Mouse (Mus musculus): Measurements from ENCODE around the gene Notch1. TPM values are rescaled to one million over a fixed set of nuclear protein-coding genes. Genes with fewer than 3 reads are reported as not detected.

The Notch1 gene
- polyA plus RNA-seq, 1 experiment from 2014 or later: 21.6 TPM

DNA sequence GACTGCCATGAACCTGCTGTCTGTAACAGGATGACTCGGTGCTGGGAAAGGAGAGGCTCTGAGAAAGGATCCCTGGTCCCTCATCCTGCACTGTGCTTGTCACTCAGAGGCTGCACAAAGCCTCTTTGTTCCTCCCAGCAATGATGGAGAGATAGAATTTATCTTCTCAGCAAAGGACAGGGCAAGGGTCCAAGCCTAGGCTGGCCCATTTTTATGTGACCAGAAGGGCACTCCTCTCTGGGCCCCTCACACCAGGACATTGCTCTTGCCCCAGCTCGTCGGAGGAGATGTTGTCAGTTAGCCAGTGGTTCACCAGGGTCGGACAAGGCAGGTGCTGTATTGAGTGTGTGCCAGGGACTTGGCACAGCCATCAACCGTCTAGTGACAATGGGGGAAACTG lies 16.8 kb upstream of the Notch1 start:
- H3K4me1 ChIP-seq (ENCODE audit: control insufficient read depth in 2 of 2, insufficient read depth in 2 of 2, low read length in 2 of 2): peaks cover 3 to 7% of the 10 kb centered on the region in 2 experiments; a peak in 3 of 4 replicates
- H3K9ac ChIP-seq (ENCODE audit: low read length): no peak overlapping the region
- H3K4me3 ChIP-seq (ENCODE audit: control insufficient read depth in 1 of 2, insufficient read depth in 1 of 2, low read depth in 1 of 2, low read length in 2 of 2): no peak overlapping the region
- ATAC-seq (ENCODE audit: insufficient number of reproducible peaks, insufficient read depth, low FRiP score, low read depth): no peak
- H3K27me3 ChIP-seq (ENCODE audit: control insufficient read depth, insufficient read depth, low read length): no peaks in the 10 kb centered on the region
- no peak overlapping the region for H3K4me2 ChIP-seq (ENCODE audit: low read length)
- no peaks in the 10 kb centered on the region for H3K9me3 ChIP-seq (ENCODE audit: control insufficient read depth, low read length)
- no peak overlapping the region for H3K27ac ChIP-seq (replicated peaks in 1 of 2; ENCODE audit: control insufficient read depth in 1 of 2, insufficient read depth in 1 of 2, low read depth in 2 of 2, low read length in 2 of 2)
- WGBS: 42% methylated on average over 5 of the region's 5 CpGs
- H3K36me3 ChIP-seq (ENCODE audit: control insufficient read depth, insufficient read depth, low read length): no peaks in the 10 kb centered on the region

DNA sequence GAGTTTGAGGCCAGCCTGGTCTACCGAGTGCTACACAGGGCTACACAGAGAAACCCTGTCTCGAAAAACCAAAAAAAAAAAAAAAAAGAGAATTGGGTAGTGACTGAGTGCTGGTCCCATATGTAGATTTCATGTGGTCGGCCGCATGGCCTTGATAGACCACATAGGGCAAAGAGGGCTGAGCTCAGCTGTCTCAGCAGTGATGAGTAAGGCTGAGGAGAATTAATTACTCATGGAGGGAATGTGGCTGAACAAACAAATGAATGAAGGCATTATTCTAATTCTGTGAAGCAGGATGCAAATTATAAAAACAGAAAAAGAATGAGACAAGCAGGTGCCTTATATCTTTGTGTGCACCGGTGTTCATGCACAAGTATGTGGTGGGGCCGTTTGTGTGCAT lies 15.4 kb upstream of the Notch1 start:
- Histone ChIP-seq H3K4me1 (ENCODE audit: control insufficient read depth in 2 of 2, insufficient read depth in 2 of 2, low read length in 2 of 2) (peaks cover 7 to 8% of the 10 kb centered on the region in 2 experiments; a peak in 3 of 4 replicates), H3K27ac (replicated peaks in 1 of 2; ENCODE audit: control insufficient read depth in 1 of 2, insufficient read depth in 1 of 2, low read depth in 2 of 2, low read length in 2 of 2) (no peak overlapping the region), H3K27me3 (ENCODE audit: control insufficient read depth, insufficient read depth, low read length) (no peaks in the 10 kb centered on the region), H3K9me3 (ENCODE audit: control insufficient read depth, low read length) (no peaks in the 10 kb centered on the region), H3K36me3 (ENCODE audit: control insufficient read depth, insufficient read depth, low read length) (no peaks in the 10 kb centered on the region), H3K4me2 (ENCODE audit: low read length) (no peak overlapping the region), H3K9ac (ENCODE audit: low read length) (no peak overlapping the region), H3K4me3 (ENCODE audit: control insufficient read depth in 1 of 2, insufficient read depth in 1 of 2, low read depth in 1 of 2, low read length in 2 of 2) (no peak overlapping the region)
- 88% methylated on average over 6 of the region's 6 CpGs for WGBS
- no peak for ATAC-seq (ENCODE audit: insufficient number of reproducible peaks, insufficient read depth, low FRiP score, low read depth)

DNA sequence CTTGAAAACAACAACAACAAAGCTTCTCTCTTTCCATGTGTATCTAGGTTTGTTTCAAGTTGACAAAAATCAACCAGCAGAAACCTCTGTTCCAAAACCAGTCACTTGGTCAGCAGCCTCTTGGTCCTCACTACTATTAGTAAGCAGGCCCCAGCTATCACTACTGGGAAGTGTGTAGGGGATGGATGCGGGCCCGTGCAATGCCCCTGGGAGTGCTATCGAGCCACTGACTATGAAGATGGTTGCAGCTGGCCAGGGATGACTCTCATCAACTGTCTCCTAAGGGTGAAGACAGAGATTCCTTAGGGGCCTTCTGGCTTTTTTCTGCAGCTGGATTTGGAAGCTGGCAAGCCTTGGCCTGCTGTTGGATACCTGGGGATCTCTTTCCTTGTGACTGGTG lies 13.4 kb upstream of the Notch1 start:
- no peaks in the 10 kb centered on the region for H3K27me3 ChIP-seq (ENCODE audit: control insufficient read depth, insufficient read depth, low read length)
- no peak overlapping the region for H3K27ac ChIP-seq (replicated peaks in 1 of 2; ENCODE audit: control insufficient read depth in 1 of 2, insufficient read depth in 1 of 2, low read depth in 2 of 2, low read length in 2 of 2)
- no peak overlapping the region for H3K4me2 ChIP-seq (ENCODE audit: low read length)
- no peaks in the 10 kb centered on the region for H3K36me3 ChIP-seq (ENCODE audit: control insufficient read depth, insufficient read depth, low read length)
- H3K9ac ChIP-seq (ENCODE audit: low read length): no peak overlapping the region
- WGBS: 50% methylated on average over 3 of the region's 3 CpGs
- H3K4me3 ChIP-seq (ENCODE audit: control insufficient read depth in 1 of 2, insufficient read depth in 1 of 2, low read depth in 1 of 2, low read length in 2 of 2): no peak overlapping the region
- H3K4me1 ChIP-seq (ENCODE audit: control insufficient read depth in 2 of 2, insufficient read depth in 2 of 2, low read length in 2 of 2): peaks cover 8 to 16% of the 10 kb centered on the region in 2 experiments
- no peaks in the 10 kb centered on the region for H3K9me3 ChIP-seq (ENCODE audit: control insufficient read depth, low read length)
- ATAC-seq (ENCODE audit: insufficient number of reproducible peaks, insufficient read depth, low FRiP score, low read depth): no peak

DNA sequence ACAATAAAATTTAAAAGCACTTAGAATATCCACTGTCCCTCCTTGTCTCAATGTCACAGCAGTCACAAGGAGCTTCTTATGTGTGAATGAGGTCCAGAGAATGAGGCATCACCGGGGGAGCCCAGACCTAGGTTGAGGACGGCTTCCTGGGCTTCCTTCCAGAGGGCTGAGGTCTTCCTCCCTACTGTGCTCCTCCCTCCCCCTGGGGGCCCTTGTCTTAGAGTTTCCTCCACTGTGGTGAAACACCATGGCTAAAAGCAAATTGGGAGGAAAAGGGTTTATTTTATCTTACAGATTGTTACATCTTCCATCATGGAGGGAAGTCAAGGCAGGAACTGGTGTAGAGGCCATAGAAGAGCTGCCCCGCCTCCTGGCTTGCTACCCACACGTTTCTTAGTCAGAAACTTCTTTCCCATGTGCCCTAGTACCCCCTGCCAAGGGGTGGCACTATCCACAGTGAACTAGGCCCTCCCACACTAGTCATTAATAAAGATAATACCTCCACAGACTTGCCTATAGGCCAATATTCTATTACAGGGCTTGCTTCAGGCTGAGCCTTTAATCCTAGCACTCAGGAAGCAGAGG lies 12.8 kb upstream of the Notch1 start:
- H3K36me3 ChIP-seq (ENCODE audit: control insufficient read depth, insufficient read depth, low read length): no peaks in the 10 kb centered on the region
- H3K9ac ChIP-seq (ENCODE audit: low read length): no peak overlapping the region
- WGBS: 54% methylated on average over 4 of the region's 4 CpGs
- no peak for ATAC-seq (ENCODE audit: insufficient number of reproducible peaks, insufficient read depth, low FRiP score, low read depth)
- no peak overlapping the region for H3K4me2 ChIP-seq (ENCODE audit: low read length)
- no peaks in the 10 kb centered on the region for H3K9me3 ChIP-seq (ENCODE audit: control insufficient read depth, low read length)
- no peaks in the 10 kb centered on the region for H3K27me3 ChIP-seq (ENCODE audit: control insufficient read depth, insufficient read depth, low read length)
- no peak overlapping the region for H3K27ac ChIP-seq (replicated peaks in 1 of 2; ENCODE audit: control insufficient read depth in 1 of 2, insufficient read depth in 1 of 2, low read depth in 2 of 2, low read length in 2 of 2)
- H3K4me1 ChIP-seq (ENCODE audit: control insufficient read depth in 2 of 2, insufficient read depth in 2 of 2, low read length in 2 of 2): peaks cover 4 to 16% of the 10 kb centered on the region in 2 experiments
- no peak overlapping the region for H3K4me3 ChIP-seq (ENCODE audit: control insufficient read depth in 1 of 2, insufficient read depth in 1 of 2, low read depth in 1 of 2, low read length in 2 of 2)

DNA sequence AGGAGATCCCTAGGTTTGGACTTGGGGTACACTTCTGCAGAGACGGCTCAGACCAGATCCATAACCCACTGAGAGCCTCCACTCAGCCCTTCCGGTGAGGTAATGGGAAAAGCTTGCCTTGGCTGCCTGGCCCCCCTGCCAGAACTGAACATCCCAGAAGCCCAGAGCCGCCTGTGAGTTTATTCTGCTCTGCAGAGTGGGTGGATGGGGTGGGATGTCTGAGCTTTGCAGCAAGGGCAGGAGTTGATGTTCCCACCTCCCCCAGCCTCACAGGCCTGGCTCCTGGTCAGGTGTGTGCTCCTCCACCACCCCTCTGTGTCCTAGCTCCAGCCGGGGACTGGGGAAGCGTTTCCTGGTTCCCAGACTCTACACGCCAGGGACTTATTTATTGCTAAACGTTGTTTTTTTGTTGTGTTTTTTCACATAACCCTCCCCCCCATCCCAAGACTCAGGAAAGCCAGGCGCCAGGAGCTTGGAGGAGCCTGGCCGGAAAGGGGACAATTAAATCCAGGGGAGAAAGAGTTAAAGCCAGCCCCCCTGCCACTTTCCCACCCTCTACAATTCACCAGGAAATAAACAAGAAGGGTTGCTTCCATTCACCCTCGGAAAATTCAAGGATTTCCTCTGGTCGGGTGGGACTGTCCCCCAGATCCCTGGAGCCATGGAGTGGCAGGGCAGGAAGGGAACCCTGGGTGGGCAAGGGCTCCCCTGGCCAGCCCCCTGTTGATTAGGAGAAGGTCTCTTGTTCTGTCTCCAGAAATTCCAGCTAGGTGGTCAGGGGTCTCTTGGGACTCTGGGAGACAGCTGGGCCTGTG lies 10.2 kb upstream of the Notch1 start:
- no peaks in the 10 kb centered on the region for H3K36me3 ChIP-seq (ENCODE audit: control insufficient read depth, insufficient read depth, low read length)
- H3K27me3 ChIP-seq (ENCODE audit: control insufficient read depth, insufficient read depth, low read length): no peaks in the 10 kb centered on the region
- H3K27ac ChIP-seq (replicated peaks in 1 of 2; ENCODE audit: control insufficient read depth in 1 of 2, insufficient read depth in 1 of 2, low read depth in 2 of 2, low read length in 2 of 2): peak overlapping the region; percentile 66 to 76
- no peak overlapping the region for H3K9ac ChIP-seq (ENCODE audit: low read length)
- 48% methylated on average over 11 of the region's 11 CpGs for WGBS
- peak overlapping the region; percentile 13; the same call in 1 of the 2 replicates for H3K4me2 ChIP-seq (ENCODE audit: low read length)
- no peaks in the 10 kb centered on the region for H3K9me3 ChIP-seq (ENCODE audit: control insufficient read depth, low read length)
- ATAC-seq (ENCODE audit: insufficient number of reproducible peaks, insufficient read depth, low FRiP score, low read depth): no peak
- peaks cover 3 to 16% of the 10 kb centered on the region in 2 experiments; a peak in 3 of 4 replicates for H3K4me1 ChIP-seq (ENCODE audit: control insufficient read depth in 2 of 2, insufficient read depth in 2 of 2, low read length in 2 of 2)
- no peak overlapping the region for H3K4me3 ChIP-seq (ENCODE audit: control insufficient read depth in 1 of 2, insufficient read depth in 1 of 2, low read depth in 1 of 2, low read length in 2 of 2)

DNA sequence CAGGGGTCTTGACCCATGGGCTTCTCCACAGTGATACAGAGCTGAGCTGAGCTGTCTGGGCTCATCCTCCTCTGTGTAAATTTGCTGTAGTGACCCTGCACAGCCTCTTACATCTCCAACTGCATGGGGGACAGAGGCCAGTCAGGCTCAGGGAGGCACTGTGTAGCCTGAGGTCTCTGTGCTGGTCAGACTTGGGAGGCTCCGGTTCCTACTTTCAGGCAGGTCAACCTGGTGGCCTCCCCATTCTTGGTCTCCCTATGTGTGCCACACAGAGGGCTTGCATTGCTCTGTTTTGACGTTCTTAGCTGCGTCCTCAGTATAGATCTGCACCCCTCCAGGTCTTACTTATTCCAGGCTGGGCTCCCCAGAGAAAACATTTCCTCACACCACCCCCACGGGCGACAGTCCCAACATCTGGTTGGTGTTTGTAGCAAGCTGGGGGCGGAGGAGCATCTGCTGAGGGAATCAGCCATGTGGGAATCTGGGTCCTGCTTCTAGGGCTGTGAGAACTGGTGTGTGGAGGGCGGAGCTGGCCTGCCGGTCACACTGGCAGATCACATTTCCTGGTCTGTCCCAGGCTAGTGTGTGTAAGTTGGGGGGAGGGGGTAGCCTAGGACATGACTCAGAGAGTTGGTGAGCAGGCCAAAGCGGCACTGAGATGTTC lies 9.0 kb upstream of the Notch1 start:
- ATAC-seq (ENCODE audit: insufficient number of reproducible peaks, insufficient read depth, low FRiP score, low read depth): peak; percentile 66
- Histone ChIP-seq H3K4me1 (ENCODE audit: control insufficient read depth in 2 of 2, insufficient read depth in 2 of 2, low read length in 2 of 2) (peaks cover 3 to 16% of the 10 kb centered on the region in 2 experiments; a peak in 3 of 4 replicates), H3K27ac (replicated peaks in 1 of 2; ENCODE audit: control insufficient read depth in 1 of 2, insufficient read depth in 1 of 2, low read depth in 2 of 2, low read length in 2 of 2) (peak overlapping the region; percentile 35 to 76; a peak in 3 of 4 replicates), H3K36me3 (ENCODE audit: control insufficient read depth, insufficient read depth, low read length) (no peaks in the 10 kb centered on the region), H3K4me3 (ENCODE audit: control insufficient read depth in 1 of 2, insufficient read depth in 1 of 2, low read depth in 1 of 2, low read length in 2 of 2) (no peak overlapping the region), H3K9ac (ENCODE audit: low read length) (no peak overlapping the region), H3K4me2 (ENCODE audit: low read length) (0 out of 2 replicates have a peak overlapping the region, but pooled peaks have one; percentile 13), H3K27me3 (ENCODE audit: control insufficient read depth, insufficient read depth, low read length) (no peaks in the 10 kb centered on the region), H3K9me3 (ENCODE audit: control insufficient read depth, low read length) (no peaks in the 10 kb centered on the region)
- WGBS: 29% methylated on average over 9 of the region's 9 CpGs

DNA sequence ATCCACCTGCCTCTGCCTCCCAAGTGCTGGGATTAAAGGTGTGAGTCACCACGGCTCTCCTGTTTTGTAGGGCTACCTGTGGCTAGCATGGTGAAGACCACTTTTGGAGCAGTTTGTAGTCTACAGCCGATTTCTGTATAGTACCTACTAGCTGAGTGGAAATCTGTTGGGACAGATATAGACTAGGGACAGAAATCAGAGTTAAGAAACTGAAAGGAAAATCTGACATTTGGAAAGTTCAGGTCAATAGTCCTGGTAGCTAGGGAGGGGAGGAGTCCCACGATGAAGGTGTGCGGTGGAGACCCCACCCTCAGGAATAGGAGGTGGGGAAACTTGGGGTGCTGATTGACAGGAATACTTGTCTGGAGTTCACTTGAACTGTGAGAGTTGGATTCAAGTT lies 5.9 kb upstream of the Notch1 start:
- H3K9ac ChIP-seq (ENCODE audit: low read length): no peak overlapping the region
- no peak overlapping the region for H3K4me3 ChIP-seq (ENCODE audit: control insufficient read depth in 1 of 2, insufficient read depth in 1 of 2, low read depth in 1 of 2, low read length in 2 of 2)
- no peaks in the 10 kb centered on the region for H3K36me3 ChIP-seq (ENCODE audit: control insufficient read depth, insufficient read depth, low read length)
- 83% methylated on average over 4 of the region's 4 CpGs for WGBS
- H3K4me2 ChIP-seq (ENCODE audit: low read length): no peak overlapping the region
- H3K27me3 ChIP-seq (ENCODE audit: control insufficient read depth, insufficient read depth, low read length): no peaks in the 10 kb centered on the region
- no peak overlapping the region for H3K27ac ChIP-seq (replicated peaks in 1 of 2; ENCODE audit: control insufficient read depth in 1 of 2, insufficient read depth in 1 of 2, low read depth in 2 of 2, low read length in 2 of 2)
- ATAC-seq (ENCODE audit: insufficient number of reproducible peaks, insufficient read depth, low FRiP score, low read depth): no peak
- peaks cover 7 to 9% of the 10 kb centered on the region in 2 experiments; a peak in 3 of 4 replicates for H3K4me1 ChIP-seq (ENCODE audit: control insufficient read depth in 2 of 2, insufficient read depth in 2 of 2, low read length in 2 of 2)
- no peaks in the 10 kb centered on the region for H3K9me3 ChIP-seq (ENCODE audit: control insufficient read depth, low read length)
